Mouse (Mus musculus): ENCODE results near the gene Nploc4.

DNA sequence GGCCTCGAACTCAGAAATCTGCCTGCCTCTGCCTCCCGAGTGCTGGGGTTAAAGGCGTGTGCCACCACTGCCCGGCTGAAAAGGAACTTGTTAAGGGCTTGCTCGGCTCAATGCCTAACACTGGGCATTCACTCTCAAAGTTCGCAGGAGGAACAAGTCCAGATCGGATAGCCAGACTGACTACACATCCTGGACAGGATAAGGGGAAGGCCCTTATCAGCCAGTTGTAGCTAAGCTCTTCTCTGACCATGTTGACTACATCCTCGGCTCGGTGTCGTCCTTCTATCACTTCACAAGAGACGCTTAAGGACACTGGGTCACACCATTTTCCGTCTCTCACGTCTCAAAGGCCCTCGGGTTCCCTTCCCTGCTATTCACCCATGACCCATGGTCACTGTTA, 19.9 kb upstream of the Nploc4 start:
- TF ChIP-seq POLR2A (IDR thresholded peaks at IDR 0.05; ENCODE audit: borderline replicate concordance, extremely low read depth, low read depth, low read length) (no peak), CTCF (IDR thresholded peaks at IDR 0.05; ENCODE audit: insufficient read depth, low read length) (no peak)

Data from lung, adult 2 months (tissue).